Mouse (Mus musculus): ENCODE measurements around the gene Smg6. TPM values are rescaled to one million over a fixed set of nuclear protein-coding genes. Genes with fewer than 3 reads are reported as not detected.

Gene Smg6
- polyA plus RNA-seq, 1 experiment from 2014 or later = 11.3 TPM

DNA sequence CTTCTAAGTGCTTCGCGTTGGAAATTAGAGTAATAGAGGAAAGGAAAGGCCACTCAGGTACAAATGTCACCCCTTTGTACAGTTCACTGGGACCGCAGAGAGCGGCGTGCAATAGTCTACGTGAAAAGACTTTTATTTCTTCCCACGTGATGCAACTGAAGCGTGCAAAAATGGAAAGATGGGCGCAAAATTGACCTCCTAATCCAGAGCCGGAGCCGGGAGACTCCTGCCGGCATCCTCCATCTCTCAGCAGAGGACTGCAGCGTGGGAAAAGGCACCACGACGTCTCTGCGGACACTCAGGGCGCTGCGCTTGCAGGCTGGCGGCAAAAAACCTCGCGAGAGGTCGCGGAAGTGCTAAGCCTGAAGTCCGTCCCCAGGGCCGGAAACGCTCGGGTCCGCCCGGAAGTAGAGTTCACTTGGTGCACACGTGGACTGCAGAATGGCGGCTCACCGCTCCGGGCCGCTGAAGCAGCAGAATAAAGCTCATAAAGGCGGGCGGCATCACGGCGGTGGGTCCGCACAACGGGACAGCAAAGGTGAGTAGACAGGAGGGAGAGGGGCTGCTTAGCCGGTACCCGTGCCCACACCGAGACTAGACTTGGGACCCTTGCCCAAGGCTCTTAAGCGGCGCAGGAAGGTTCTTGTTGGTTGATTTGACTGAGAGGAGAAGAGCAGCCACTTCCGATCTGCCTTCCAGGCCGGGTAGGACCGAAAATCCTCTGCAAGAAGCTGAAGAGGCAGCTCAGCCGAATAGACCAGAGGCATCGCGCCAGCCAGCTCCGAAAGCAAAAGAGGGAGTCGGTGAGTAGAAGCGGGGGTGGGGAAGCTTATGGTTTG lies 27.7 kb upstream of the Smg6 start, which contains the start of gene Tsr1:
Gene Tsr1 (plus strand): TSS at position 394 of the 839 bp plus-strand sequence.
- Histone ChIP-seq H3K4me3 (ENCODE audit: low read depth, low read length) (peak within 1 kb of the TSS; percentile 91), H3K9me3 (replicated peaks; ENCODE audit: control insufficient read depth, low read length) (no peaks in the 10 kb centered on the region), H3K36me3 (ENCODE audit: control insufficient read depth, insufficient read depth, low read length) (peaks cover 20% of the 10 kb centered on the region; the same call in 1 of the 2 replicates), H3K4me2 (peak within 1 kb of the TSS; percentile 94), H3K27ac (ENCODE audit: low read depth, low read length) (peak within 1 kb of the TSS; percentile 79), H3K4me1 (ENCODE audit: control insufficient read depth, insufficient read depth, low read length) (peaks cover 5% of the 10 kb centered on the region; the same call in 1 of the 2 replicates), H3K9ac (ENCODE audit: low read depth, low read length) (peak within 1 kb of the TSS; percentile 82), H3K27me3 (ENCODE audit: control insufficient read depth, insufficient read depth, low read length) (no peaks in the 10 kb centered on the region)
- WGBS (ENCODE audit: insufficient replicate concordance) = under 1% methylated on average over 54 of the region's 54 CpGs
- ATAC-seq (replicated peaks; ENCODE audit: insufficient number of reproducible peaks, low FRiP score, low TSS enrichment) = peak; percentile 78

DNA sequence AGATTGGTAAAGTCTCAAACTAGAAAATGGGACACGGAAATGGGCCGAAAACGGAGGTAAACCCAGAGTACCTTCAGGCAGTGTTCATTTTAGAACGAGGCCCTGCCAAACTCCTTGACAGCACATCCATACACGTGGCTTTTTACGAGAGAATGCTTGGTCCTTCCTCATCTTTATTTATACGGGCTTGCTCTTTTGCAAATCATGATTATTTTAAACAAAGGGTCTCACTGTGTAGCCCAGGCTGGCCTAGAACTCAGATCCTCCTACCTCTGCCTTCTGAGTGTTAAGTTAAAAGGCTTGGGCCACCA lies 27.2 kb upstream of the Smg6 start:
- peak overlapping the region; percentile 91 for H3K4me3 ChIP-seq (ENCODE audit: low read depth, low read length)
- ATAC-seq (replicated peaks; ENCODE audit: insufficient number of reproducible peaks, low FRiP score, low TSS enrichment) = no peak
- WGBS (ENCODE audit: insufficient replicate concordance) = 1% methylated on average over 7 of the region's 7 CpGs
- H3K27me3 ChIP-seq (ENCODE audit: control insufficient read depth, insufficient read depth, low read length) = no peaks in the 10 kb centered on the region
- peak overlapping the region; percentile 82 for H3K9ac ChIP-seq (ENCODE audit: low read depth, low read length)
- H3K27ac ChIP-seq (ENCODE audit: low read depth, low read length) = peak overlapping the region; percentile 79
- H3K9me3 ChIP-seq (replicated peaks; ENCODE audit: control insufficient read depth, low read length) = no peaks in the 10 kb centered on the region
- H3K4me2 ChIP-seq = peak overlapping the region; percentile 94
- peaks cover 22% of the 10 kb centered on the region; the same call in 1 of the 2 replicates for H3K36me3 ChIP-seq (ENCODE audit: control insufficient read depth, insufficient read depth, low read length)
- peaks cover 5% of the 10 kb centered on the region; the same call in 1 of the 2 replicates for H3K4me1 ChIP-seq (ENCODE audit: control insufficient read depth, insufficient read depth, low read length)

DNA sequence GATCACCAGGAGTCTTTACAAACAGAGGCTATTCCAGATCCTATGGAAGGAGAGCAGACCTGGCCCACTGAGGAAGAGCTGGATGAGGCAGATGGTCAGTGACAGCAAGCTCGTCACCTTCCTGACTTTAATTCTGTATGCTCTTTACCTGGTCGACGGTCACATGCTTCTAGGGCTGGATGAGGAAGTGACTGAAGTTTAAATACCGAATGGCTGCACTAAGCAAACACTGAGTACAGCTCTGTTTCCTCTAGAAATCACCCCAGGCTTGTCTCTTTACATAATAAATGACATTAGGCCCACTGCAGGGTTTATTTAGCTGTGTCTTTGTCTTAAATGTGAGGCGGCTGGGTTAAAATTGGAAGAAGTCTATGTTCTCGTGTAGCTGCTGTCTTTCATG lies 24.1 kb upstream of the Smg6 start:
- H3K4me2 ChIP-seq = no peak overlapping the region
- peaks cover 5% of the 10 kb centered on the region; the same call in 1 of the 2 replicates for H3K4me1 ChIP-seq (ENCODE audit: control insufficient read depth, insufficient read depth, low read length)
- ATAC-seq (replicated peaks; ENCODE audit: insufficient number of reproducible peaks, low FRiP score, low TSS enrichment) = no peak
- WGBS (ENCODE audit: insufficient replicate concordance) = 86% methylated on average over 6 of the region's 6 CpGs
- no peak overlapping the region for H3K4me3 ChIP-seq (ENCODE audit: low read depth, low read length)
- H3K9ac ChIP-seq (ENCODE audit: low read depth, low read length) = no peak overlapping the region
- no peak overlapping the region for H3K27ac ChIP-seq (ENCODE audit: low read depth, low read length)
- H3K9me3 ChIP-seq (replicated peaks; ENCODE audit: control insufficient read depth, low read length) = no peaks in the 10 kb centered on the region
- H3K27me3 ChIP-seq (ENCODE audit: control insufficient read depth, insufficient read depth, low read length) = no peaks in the 10 kb centered on the region
- peaks cover 32% of the 10 kb centered on the region for H3K36me3 ChIP-seq (ENCODE audit: control insufficient read depth, insufficient read depth, low read length)

DNA sequence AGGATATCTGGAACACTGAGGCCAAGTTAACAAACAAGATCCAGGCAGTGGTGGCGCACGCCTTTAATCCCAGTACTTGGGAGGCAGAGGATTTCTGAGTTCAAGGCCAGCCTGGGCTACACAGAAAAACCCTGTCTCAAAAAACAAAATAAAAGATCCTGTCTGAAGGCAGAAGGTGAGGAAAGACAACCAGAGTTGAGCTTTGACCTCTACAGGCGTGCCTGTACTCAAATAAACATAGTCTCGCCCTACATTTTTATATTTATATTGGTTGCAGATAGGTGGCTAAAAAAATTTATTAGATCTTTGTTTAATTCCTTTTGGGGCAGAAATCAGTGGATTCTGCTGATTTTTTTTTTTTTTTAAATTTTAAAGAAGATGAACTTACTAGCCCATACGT lies 23.2 kb upstream of the Smg6 start:
- H3K36me3 ChIP-seq (ENCODE audit: control insufficient read depth, insufficient read depth, low read length) = peaks cover 40% of the 10 kb centered on the region
- H3K9me3 ChIP-seq (replicated peaks; ENCODE audit: control insufficient read depth, low read length) = no peaks in the 10 kb centered on the region
- 87% methylated on average over 5 of the region's 5 CpGs for WGBS (ENCODE audit: insufficient replicate concordance)
- no peak overlapping the region for H3K4me3 ChIP-seq (ENCODE audit: low read depth, low read length)
- H3K4me2 ChIP-seq = no peak overlapping the region
- no peak overlapping the region for H3K27ac ChIP-seq (ENCODE audit: low read depth, low read length)
- H3K4me1 ChIP-seq (ENCODE audit: control insufficient read depth, insufficient read depth, low read length) = peaks cover 5% of the 10 kb centered on the region; the same call in 1 of the 2 replicates
- ATAC-seq (replicated peaks; ENCODE audit: insufficient number of reproducible peaks, low FRiP score, low TSS enrichment) = no peak
- no peaks in the 10 kb centered on the region for H3K27me3 ChIP-seq (ENCODE audit: control insufficient read depth, insufficient read depth, low read length)
- no peak overlapping the region for H3K9ac ChIP-seq (ENCODE audit: low read depth, low read length)

DNA sequence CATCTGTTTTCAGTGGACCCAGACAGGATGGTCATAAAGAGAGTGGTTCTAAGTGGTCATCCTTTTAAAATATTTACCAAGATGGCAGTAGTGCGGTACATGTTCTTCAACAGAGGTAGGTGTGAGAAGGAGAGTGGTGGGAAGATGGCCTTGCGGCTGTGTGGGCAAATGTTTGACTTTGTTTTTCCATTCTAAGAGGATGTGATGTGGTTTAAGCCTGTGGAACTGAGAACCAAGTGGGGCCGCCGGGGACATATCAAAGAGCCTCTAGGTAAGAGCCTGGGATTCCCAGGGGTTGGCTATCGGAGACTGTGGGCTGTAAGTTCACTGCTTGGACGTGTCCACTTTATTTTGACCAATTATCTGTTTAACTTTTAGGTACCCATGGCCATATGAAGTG lies 17.8 kb upstream of the Smg6 start:
- Histone ChIP-seq H3K4me2 (no peak overlapping the region), H3K27ac (ENCODE audit: low read depth, low read length) (no peak overlapping the region), H3K9ac (ENCODE audit: low read depth, low read length) (no peak overlapping the region), H3K27me3 (ENCODE audit: control insufficient read depth, insufficient read depth, low read length) (no peaks in the 10 kb centered on the region), H3K36me3 (ENCODE audit: control insufficient read depth, insufficient read depth, low read length) (peaks cover 27% of the 10 kb centered on the region), H3K9me3 (replicated peaks; ENCODE audit: control insufficient read depth, low read length) (no peaks in the 10 kb centered on the region), H3K4me1 (ENCODE audit: control insufficient read depth, insufficient read depth, low read length) (no peaks in the 10 kb centered on the region), H3K4me3 (ENCODE audit: low read depth, low read length) (no peak overlapping the region)
- no peak for ATAC-seq (replicated peaks; ENCODE audit: insufficient number of reproducible peaks, low FRiP score, low TSS enrichment)
- WGBS (ENCODE audit: insufficient replicate concordance) = 93% methylated on average over 6 of the region's 6 CpGs

DNA sequence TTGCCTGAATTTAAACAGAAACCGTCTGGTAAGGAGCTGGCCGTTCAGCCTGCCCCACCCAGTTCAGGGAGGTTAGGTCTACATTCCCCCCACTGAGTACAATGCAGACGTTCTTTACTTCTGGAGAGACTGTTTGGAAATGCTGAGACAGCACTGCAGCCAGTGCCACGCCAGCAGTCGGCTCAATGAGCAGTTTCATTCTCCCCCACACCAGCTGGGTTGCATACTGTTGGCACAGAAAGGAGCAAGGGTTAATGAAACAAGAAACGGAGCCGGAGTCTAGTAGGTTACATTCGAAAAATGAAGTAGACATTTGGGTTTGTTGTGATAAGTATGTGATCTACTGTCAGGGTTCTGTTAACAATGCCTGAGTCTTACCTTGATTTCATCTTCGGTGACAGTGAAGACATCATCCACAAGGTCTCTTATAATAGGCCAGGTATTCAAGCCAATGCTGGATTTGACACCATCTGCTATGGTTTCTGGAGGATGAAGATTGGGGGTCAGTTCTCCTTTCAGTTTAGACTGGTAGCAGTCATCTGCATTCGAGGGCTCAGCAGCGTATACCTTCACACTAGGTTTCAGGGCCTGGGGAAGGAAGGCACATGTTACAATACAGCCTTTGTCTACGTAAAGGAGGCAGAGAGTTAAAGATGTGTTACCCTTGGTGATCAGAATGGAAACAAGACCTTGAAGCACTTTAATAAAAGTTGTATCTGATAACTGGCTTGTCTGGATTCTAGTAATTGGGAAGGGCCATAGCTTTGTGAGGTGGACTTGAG lies 16.8 kb upstream of the Smg6 start:
- H3K4me3 ChIP-seq (ENCODE audit: low read depth, low read length) = no peak overlapping the region
- H3K9me3 ChIP-seq (replicated peaks; ENCODE audit: control insufficient read depth, low read length) = no peaks in the 10 kb centered on the region
- peaks cover 24% of the 10 kb centered on the region for H3K36me3 ChIP-seq (ENCODE audit: control insufficient read depth, insufficient read depth, low read length)
- no peak overlapping the region for H3K27ac ChIP-seq (ENCODE audit: low read depth, low read length)
- H3K27me3 ChIP-seq (ENCODE audit: control insufficient read depth, insufficient read depth, low read length) = no peaks in the 10 kb centered on the region
- 81% methylated on average over 12 of the region's 12 CpGs for WGBS (ENCODE audit: insufficient replicate concordance)
- no peak overlapping the region for H3K9ac ChIP-seq (ENCODE audit: low read depth, low read length)
- H3K4me2 ChIP-seq = no peak overlapping the region
- H3K4me1 ChIP-seq (ENCODE audit: control insufficient read depth, insufficient read depth, low read length) = no peaks in the 10 kb centered on the region
- ATAC-seq (replicated peaks; ENCODE audit: insufficient number of reproducible peaks, low FRiP score, low TSS enrichment) = no peak

DNA sequence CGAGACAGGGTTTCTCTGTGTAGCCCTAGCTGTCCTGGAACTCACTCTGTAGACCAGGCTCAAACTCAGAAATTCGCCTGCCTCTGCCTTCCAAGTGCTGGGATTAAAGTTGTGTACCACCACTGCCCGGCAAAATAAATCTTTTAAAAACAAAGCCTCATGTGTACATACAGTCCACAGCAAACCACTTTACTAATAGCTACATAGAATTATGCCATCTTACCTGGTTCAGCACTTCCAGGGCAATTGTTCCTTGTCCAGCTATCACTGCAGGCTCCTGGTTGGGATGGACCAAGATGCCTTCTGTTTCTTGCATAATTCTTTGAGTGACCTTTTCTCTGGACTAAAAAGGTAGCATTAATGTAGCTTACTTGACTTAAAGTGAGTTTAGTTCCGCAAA lies 15.6 kb upstream of the Smg6 start:
- H3K36me3 ChIP-seq (ENCODE audit: control insufficient read depth, insufficient read depth, low read length) = peaks cover 24% of the 10 kb centered on the region
- no peak overlapping the region for H3K4me2 ChIP-seq
- no peak for ATAC-seq (replicated peaks; ENCODE audit: insufficient number of reproducible peaks, low FRiP score, low TSS enrichment)
- 88% methylated on average over 4 of the region's 4 CpGs for WGBS (ENCODE audit: insufficient replicate concordance)
- H3K9ac ChIP-seq (ENCODE audit: low read depth, low read length) = no peak overlapping the region
- H3K27ac ChIP-seq (ENCODE audit: low read depth, low read length) = no peak overlapping the region
- no peaks in the 10 kb centered on the region for H3K9me3 ChIP-seq (replicated peaks; ENCODE audit: control insufficient read depth, low read length)
- H3K4me3 ChIP-seq (ENCODE audit: low read depth, low read length) = no peak overlapping the region
- H3K27me3 ChIP-seq (ENCODE audit: control insufficient read depth, insufficient read depth, low read length) = no peaks in the 10 kb centered on the region
- no peaks in the 10 kb centered on the region for H3K4me1 ChIP-seq (ENCODE audit: control insufficient read depth, insufficient read depth, low read length)

DNA sequence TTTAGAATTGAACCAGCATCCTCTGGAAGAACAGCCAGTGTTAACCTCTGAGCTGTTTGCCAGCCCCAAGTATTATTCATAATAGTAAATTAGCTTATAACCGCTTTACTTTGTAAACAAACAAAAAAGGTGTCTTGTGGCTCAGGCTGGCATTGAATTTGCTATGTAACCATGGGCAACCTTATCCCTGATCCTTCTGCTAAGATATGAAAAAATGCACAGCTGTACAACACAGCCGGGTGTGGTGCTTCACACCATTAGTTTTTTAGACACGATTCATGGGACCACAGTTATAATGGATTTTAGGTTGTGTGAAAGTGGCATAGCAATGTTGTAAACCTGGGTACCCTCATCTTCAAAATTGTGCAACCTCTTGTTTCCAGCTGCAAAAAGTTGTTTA lies 13.1 kb upstream of the Smg6 start:
- H3K9ac ChIP-seq (ENCODE audit: low read depth, low read length) = no peak overlapping the region
- H3K27ac ChIP-seq (ENCODE audit: low read depth, low read length) = no peak overlapping the region
- 88% methylated on average over 3 of the region's 3 CpGs for WGBS (ENCODE audit: insufficient replicate concordance)
- H3K9me3 ChIP-seq (replicated peaks; ENCODE audit: control insufficient read depth, low read length) = no peaks in the 10 kb centered on the region
- 0 out of 2 replicates have a peak, but pooled peaks cover 7% of the 10 kb centered on the region for H3K4me1 ChIP-seq (ENCODE audit: control insufficient read depth, insufficient read depth, low read length)
- H3K36me3 ChIP-seq (ENCODE audit: control insufficient read depth, insufficient read depth, low read length) = peaks cover 6% of the 10 kb centered on the region
- no peak overlapping the region for H3K4me2 ChIP-seq
- no peak for ATAC-seq (replicated peaks; ENCODE audit: insufficient number of reproducible peaks, low FRiP score, low TSS enrichment)
- no peaks in the 10 kb centered on the region for H3K27me3 ChIP-seq (ENCODE audit: control insufficient read depth, insufficient read depth, low read length)
- no peak overlapping the region for H3K4me3 ChIP-seq (ENCODE audit: low read depth, low read length)

Data from heart, embryonic 11.5 days (tissue).